Mouse (Mus musculus) hindbrain, embryonic 13.5 days (tissue): Measurements from ENCODE around the gene Galnt2. TPM values are rescaled to one million over a fixed set of nuclear protein-coding genes. Genes with fewer than 3 reads are reported as not detected.
A peak's percentile ranks its signal among the peaks of the same experiment; 100 is the strongest.

Source experiments
- ATAC-seq: fragments of 200-750 bp; cut with Nextera tagmentation; 2 replicates; pipeline ENCODE4 v1.8.0; 2017; ENCODE audit warnings: moderate TSS enrichment; ENCODE audit not compliant: low FRiP score
- H3K27ac ChIP-seq: fragments of 300-500 bp; sonication (generic); 2 replicates; pipeline ENCODE4 v1.5.1; 2015; ENCODE audit warnings: inconsistent platforms, mild to moderate bottlenecking, moderate library complexity
- H3K27me3 ChIP-seq: fragments of 300-500 bp; sonication (generic); 2 replicates; pipeline ENCODE4 v1.6.1; 2015; ENCODE audit warnings: mild to moderate bottlenecking, inconsistent platforms
- H3K36me3 ChIP-seq: fragments of 300-500 bp; sonication (generic); 2 replicates; pipeline ENCODE4 v1.6.1; 2015; ENCODE audit warnings: mild to moderate bottlenecking, inconsistent platforms
- H3K4me1 ChIP-seq: fragments of 300-500 bp; sonication (generic); replicated peaks from 2 replicates; pipeline ENCODE4 v1.6.1; 2015; ENCODE audit warnings: inconsistent platforms
- H3K4me2 ChIP-seq: fragments of 300-500 bp; sonication (generic); 2 replicates; pipeline ENCODE4 v1.6.1; 2015; ENCODE audit warnings: inconsistent platforms, mild to moderate bottlenecking, moderate library complexity
- H3K4me3 ChIP-seq: fragments of 300-500 bp; sonication (generic); 2 replicates; pipeline ENCODE4 v1.5.1; 2015; ENCODE audit warnings: mild to moderate bottlenecking, inconsistent platforms
- H3K9ac ChIP-seq: fragments of 300-500 bp; sonication (generic); 2 replicates; pipeline ENCODE4 v1.6.1; 2015; ENCODE audit warnings: mild to moderate bottlenecking, inconsistent platforms
- H3K9me3 ChIP-seq: fragments of 300-500 bp; sonication (generic); 2 replicates; pipeline ENCODE4 v1.6.1; 2016; ENCODE audit warnings: inconsistent platforms
- WGBS: fragments of 180-500 bp; shearing (Covaris S2); methylation state at CpG from one replicate; pipeline ENCODE4 v1.1.7; 2015; 5-methylcytosine and 5-hydroxymethylcytosine counted together
- polyA plus RNA-seq: library from polyadenylated mRNA; unstranded; fragments of >200 nt; fragmentation: Nextera tagmentation; extraction: Ambion mirVana; gene quantifications from 2 replicates; pipeline ENCODE4 v1.2.1, GENCODE M21; 2015

The Galnt2 gene
- polyA plus RNA-seq, 1 experiment from 2014 or later, result 49.9 TPM

DNA sequence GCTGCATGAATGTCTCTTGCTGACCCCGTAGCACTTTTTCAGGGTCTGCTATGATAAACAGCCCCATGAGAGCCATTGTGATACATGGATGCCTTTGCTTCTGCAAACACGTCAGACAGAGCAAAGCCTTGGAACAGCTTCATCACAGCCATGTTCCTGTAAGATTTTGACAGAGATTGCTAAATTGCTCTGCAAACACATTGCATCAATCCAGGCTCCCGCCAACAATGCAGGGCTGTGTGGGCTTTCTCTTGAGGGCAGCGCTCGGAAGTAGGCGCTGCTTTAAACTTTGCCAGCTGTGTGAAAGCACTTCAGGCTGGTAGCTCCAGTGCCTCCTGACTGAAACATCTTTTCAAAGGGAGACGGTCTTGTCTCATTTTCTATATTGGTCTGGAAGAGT is 30.8 kb upstream of the Galnt2 start:
- no peak for ATAC-seq
- Histone ChIP-seq H3K27me3 (no peaks in the 10 kb centered on the region), H3K4me3 (no peak overlapping the region), H3K9me3 (no peaks in the 10 kb centered on the region), H3K36me3 (no peaks in the 10 kb centered on the region), H3K4me2 (no peak overlapping the region), H3K27ac (0 out of 2 replicates have a peak overlapping the region, but pooled peaks have one; percentile 18), H3K9ac (no peak overlapping the region), H3K4me1 (peaks cover 25% of the 10 kb centered on the region)
- WGBS, result 44% methylated on average over 7 of the region's 7 CpGs

GRCm38 (mm10) chr8:124201706-124202105 is 29.5 kb upstream of the Galnt2 start:
- Histone ChIP-seq H3K4me2 (no peak overlapping the region), H3K36me3 (no peaks in the 10 kb centered on the region), H3K27me3 (no peaks in the 10 kb centered on the region), H3K4me1 (peaks cover 19% of the 10 kb centered on the region), H3K27ac (no peak overlapping the region), H3K9ac (no peak overlapping the region), H3K4me3 (no peak overlapping the region), H3K9me3 (no peaks in the 10 kb centered on the region)
- ATAC-seq, result no peak
- WGBS, result 87% methylated on average over 8 of the region's 8 CpGs

DNA sequence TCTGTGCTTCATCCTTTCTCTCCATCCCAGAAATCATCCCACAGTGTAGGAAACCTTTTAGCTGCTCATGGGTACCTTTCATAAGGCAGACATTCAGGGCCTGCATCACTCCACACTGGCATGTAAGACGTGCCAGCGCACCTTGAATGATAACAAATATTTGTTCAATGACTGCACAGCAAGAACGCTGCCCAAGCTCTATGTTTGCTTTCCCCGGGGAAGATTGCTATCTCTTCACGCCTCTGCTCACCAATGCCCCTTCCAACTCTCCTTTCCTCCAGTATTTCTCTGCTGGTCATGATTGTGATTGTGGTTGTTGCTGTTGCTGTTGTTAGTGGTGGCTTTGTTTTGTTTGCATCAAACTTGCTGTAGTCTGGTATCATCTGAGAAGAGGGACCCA is 28.3 kb upstream of the Galnt2 start:
- WGBS, result 82% methylated on average over 5 of the region's 5 CpGs
- Histone ChIP-seq H3K27ac (no peak overlapping the region), H3K27me3 (no peaks in the 10 kb centered on the region), H3K4me1 (peaks cover 19% of the 10 kb centered on the region; the same call in 1 of the 2 replicates), H3K9ac (no peak overlapping the region), H3K9me3 (no peaks in the 10 kb centered on the region), H3K4me2 (no peak overlapping the region), H3K4me3 (no peak overlapping the region), H3K36me3 (no peaks in the 10 kb centered on the region)
- ATAC-seq, result no peak

DNA sequence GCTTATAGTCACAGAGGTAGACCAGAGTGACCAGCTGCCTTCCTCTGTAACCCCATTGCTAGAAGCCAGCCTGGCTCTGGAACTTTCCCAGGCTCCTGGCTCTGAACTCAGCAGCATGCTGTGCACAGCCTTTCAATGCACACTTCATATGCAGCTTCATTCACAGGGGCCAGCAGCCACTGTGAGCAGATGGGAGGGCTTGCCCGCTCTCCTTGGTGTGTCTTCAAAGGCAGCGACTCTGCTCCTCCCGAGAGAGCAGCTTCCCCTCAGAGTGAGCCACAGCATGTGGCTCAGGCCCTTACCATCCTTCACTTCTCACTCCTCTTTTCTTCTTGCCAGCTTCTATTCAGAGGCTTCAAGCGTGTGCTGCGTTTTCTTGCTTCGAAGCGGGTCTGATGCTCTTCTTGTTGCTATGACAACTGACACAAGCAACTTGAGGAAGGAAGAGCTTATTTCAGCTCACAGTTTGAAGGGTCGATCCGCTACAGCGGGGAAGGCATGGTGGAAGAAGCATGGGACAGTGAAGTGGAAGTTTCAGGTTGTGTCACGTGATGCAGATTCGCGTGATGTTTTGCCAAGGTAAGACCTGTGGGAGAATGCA is 27.1 kb upstream of the Galnt2 start:
- Histone ChIP-seq H3K4me1 (peaks cover 19% of the 10 kb centered on the region; the same call in 1 of the 2 replicates), H3K9ac (no peak overlapping the region), H3K36me3 (no peaks in the 10 kb centered on the region), H3K27ac (no peak overlapping the region), H3K9me3 (no peaks in the 10 kb centered on the region), H3K27me3 (no peaks in the 10 kb centered on the region), H3K4me3 (no peak overlapping the region), H3K4me2 (no peak overlapping the region)
- ATAC-seq, result no peak
- 59% methylated on average over 13 of the region's 13 CpGs for WGBS

- H3K4me1 ChIP-seq, result no peaks in the 10 kb centered on the region
- 85% methylated on average over 2 of the region's 2 CpGs for WGBS
- no peak overlapping the region for H3K4me2 ChIP-seq
- no peak for ATAC-seq
- H3K9ac ChIP-seq, result no peak overlapping the region
- H3K27me3 ChIP-seq, result no peaks in the 10 kb centered on the region
- H3K4me3 ChIP-seq, result no peak overlapping the region
- no peaks in the 10 kb centered on the region for H3K36me3 ChIP-seq
- H3K9me3 ChIP-seq, result no peaks in the 10 kb centered on the region
- H3K27ac ChIP-seq, result no peak overlapping the region
Measured at GRCm38 (mm10) chr8:124212148-124212547, 19.0 kb upstream of the Galnt2 start.

- no peak for ATAC-seq
- H3K9ac ChIP-seq, result no peak overlapping the region
- H3K27ac ChIP-seq, result no peak overlapping the region
- H3K4me3 ChIP-seq, result no peak overlapping the region
- no peaks in the 10 kb centered on the region for H3K36me3 ChIP-seq
- no peaks in the 10 kb centered on the region for H3K4me1 ChIP-seq
- H3K9me3 ChIP-seq, result no peaks in the 10 kb centered on the region
- no peaks in the 10 kb centered on the region for H3K27me3 ChIP-seq
- H3K4me2 ChIP-seq, result no peak overlapping the region
Measured at GRCm38 (mm10) chr8:124216951-124217350, 14.2 kb upstream of the Galnt2 start.

GRCm38 (mm10) chr8:124229883-124230282 is 1.3 kb upstream of the Galnt2 start:
- no peaks in the 10 kb centered on the region for H3K36me3 ChIP-seq
- H3K27ac ChIP-seq, result no peak overlapping the region
- H3K9me3 ChIP-seq, result no peaks in the 10 kb centered on the region
- no peak overlapping the region for H3K4me3 ChIP-seq
- H3K9ac ChIP-seq, result no peak overlapping the region
- no peak for ATAC-seq
- no peak overlapping the region for H3K4me2 ChIP-seq
- peaks cover 31% of the 10 kb centered on the region for H3K4me1 ChIP-seq
- no peaks in the 10 kb centered on the region for H3K27me3 ChIP-seq
- WGBS, result 81% methylated on average over 2 of the region's 2 CpGs

DNA sequence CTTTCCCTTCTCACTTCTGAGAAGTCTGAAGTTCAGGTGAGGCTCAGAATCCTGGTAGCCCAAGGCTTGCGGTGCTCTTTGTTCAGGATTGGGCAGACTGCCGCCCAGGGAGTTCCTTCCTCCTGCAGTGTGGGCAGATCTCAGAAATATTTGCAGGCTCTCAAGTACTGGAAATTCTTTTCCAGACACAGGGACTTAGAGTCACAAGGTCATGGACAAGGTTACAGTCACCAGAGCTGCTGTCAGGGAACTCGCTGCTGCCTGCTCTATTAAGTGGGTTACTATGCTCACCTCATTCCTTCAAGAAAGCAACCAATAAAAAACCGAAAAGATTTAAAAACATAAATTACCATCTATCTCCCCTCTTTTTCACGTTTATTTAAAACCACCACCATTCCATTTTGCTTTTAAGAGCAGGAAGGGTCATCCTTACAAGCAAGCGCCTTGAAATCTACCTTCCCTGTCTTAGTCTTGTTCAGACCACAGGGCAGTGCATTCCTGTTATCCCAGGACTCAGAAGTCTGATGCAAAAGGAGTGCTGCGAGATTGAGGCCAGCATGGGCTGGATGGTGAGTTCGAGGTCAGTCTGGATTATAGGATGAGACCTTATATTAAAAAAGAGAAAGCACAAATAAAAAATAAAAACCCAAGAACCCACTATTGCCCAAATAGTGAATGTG is 555 bp upstream of the Galnt2 start:
- Histone ChIP-seq H3K4me2 (peak overlapping the region; percentile 98), H3K36me3 (no peaks in the 10 kb centered on the region), H3K4me1 (peaks cover 38% of the 10 kb centered on the region), H3K27ac (peak overlapping the region; percentile 81), H3K9ac (peak overlapping the region; percentile 93), H3K9me3 (no peaks in the 10 kb centered on the region), H3K4me3 (peak overlapping the region; percentile 91), H3K27me3 (no peaks in the 10 kb centered on the region)
- ATAC-seq, result no peak; the same call in 1 of the 2 replicates
- 57% methylated on average over 8 of the region's 8 CpGs for WGBS

DNA sequence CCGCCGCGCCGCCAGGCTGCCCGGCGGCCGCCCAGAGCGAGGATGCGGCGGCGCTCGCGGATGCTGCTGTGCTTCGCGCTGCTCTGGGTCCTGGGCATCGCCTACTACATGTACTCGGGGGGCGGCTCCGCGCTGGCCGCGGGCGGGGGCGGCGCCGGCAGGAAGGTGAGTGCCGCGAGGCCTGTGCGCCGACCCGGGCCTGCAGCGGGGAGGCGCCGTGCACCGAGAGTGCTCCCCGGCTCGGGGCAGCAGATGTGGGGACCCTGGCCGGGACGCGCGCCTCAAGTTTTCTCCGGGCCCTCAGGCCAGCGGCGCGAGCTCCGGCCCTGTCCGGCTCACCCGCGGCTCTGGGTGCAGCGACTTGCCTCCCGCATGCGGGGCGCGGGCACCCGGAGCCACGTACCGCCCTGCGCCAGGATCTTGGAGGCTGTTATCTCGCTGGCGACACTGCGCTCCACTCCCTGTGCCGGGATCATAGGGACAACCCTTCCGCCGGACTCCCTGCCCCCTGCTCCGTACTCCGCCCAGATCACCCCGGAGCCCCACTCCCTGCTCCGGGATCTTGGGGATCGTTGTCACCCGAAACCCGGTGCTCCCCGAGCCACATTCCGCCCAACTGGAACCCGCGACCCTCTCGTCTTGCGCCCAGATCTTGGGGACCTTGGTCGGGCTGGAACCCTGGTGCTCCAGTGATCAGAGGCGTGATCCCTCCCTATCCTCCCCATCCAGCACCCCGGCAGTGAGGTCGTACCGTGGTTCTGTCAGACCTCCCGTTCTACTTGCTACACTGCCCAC is 491 bp downstream of the Galnt2 start:
- Histone ChIP-seq H3K9ac (peak overlapping the region; percentile 93), H3K4me2 (peak overlapping the region; percentile 98), H3K4me1 (peaks cover 41% of the 10 kb centered on the region), H3K36me3 (no peaks in the 10 kb centered on the region), H3K27me3 (no peaks in the 10 kb centered on the region), H3K9me3 (no peaks in the 10 kb centered on the region), H3K27ac (peak overlapping the region; percentile 81), H3K4me3 (peak overlapping the region; percentile 91)
- peak; percentile 66 for ATAC-seq
- under 1% methylated on average over 74 of the region's 83 CpGs for WGBS

DNA sequence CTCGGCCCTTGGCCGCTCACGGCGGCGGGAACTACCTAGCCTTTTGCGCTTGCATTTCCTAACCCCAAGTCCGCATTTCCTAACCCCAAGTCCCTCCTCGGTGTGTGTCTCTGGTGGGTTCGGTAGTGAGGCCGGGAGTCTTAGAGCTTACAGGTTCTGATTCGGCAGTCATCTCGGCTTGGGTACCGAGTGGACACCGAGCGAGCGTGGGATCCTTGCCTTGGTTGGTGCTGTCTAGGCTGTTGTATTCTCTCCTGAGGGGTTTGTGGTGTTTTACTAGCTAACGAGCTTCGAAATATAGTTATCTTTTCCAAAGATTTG is 1.0 kb downstream of the Galnt2 start:
- peak overlapping the region; percentile 81; the same call in 1 of the 2 replicates for H3K27ac ChIP-seq
- WGBS, result 5% methylated on average over 18 of the region's 18 CpGs
- no peaks in the 10 kb centered on the region for H3K36me3 ChIP-seq
- H3K4me1 ChIP-seq, result peaks cover 45% of the 10 kb centered on the region
- no peak for ATAC-seq
- H3K4me2 ChIP-seq, result peak overlapping the region; percentile 98
- no peaks in the 10 kb centered on the region for H3K9me3 ChIP-seq
- peak overlapping the region; percentile 93 for H3K9ac ChIP-seq
- H3K27me3 ChIP-seq, result no peaks in the 10 kb centered on the region
- peak overlapping the region; percentile 91 for H3K4me3 ChIP-seq

DNA sequence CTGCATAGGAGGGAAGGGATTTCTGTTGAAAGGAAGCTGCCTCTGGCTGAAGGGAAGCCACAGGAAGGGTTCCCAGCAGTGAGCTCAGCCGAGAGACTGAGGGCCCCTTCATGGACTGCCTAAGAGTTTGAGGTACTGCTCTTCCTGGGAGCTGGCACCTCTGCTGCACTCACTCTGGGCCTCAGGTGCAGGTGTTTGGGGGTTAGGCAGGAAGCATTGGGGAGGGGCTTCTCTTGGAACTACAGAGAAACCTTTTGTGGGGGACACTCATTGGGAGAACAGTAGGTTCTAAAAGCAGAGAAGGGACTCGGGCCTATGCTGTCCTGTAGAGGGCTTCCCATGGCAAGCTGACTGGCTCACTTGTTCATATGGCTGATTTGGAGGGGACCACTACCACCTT is 3.3 kb downstream of the Galnt2 start:
- Histone ChIP-seq H3K36me3 (no peaks in the 10 kb centered on the region), H3K27ac (peak overlapping the region; percentile 68), H3K4me1 (peaks cover 63% of the 10 kb centered on the region), H3K4me3 (0 out of 2 replicates have a peak overlapping the region, but pooled peaks have one; percentile 3), H3K27me3 (no peaks in the 10 kb centered on the region), H3K9ac (peak overlapping the region; percentile 55), H3K4me2 (peak overlapping the region; percentile 98), H3K9me3 (no peaks in the 10 kb centered on the region)
- 45% methylated on average over 2 of the region's 2 CpGs for whole genome bisulfite sequencing
- ATAC-seq, result no peak

DNA sequence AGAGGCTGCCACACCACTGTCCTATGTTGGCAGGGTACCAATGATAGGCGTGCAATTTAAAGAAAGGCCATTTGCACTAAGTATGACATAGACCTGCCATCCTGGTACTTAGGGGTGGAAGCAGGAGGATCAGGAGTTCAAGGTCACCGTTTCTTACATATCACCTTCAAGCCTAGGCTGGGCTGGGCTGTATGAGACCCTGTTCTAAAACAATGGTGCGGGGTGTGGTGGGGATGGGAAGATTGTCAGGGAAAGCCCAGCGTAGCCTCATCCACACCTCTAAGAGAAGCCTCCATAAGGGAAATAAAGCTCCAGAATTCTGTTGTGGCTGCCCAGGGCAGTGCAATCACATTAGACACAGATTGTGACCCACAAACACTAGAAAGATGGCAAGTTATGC is 4.3 kb downstream of the Galnt2 start:
- Histone ChIP-seq H3K27me3 (no peaks in the 10 kb centered on the region), H3K9me3 (no peaks in the 10 kb centered on the region), H3K4me2 (no peak overlapping the region), H3K4me1 (peaks cover 73% of the 10 kb centered on the region), H3K27ac (no peak overlapping the region), H3K9ac (no peak overlapping the region), H3K4me3 (no peak overlapping the region), H3K36me3 (no peaks in the 10 kb centered on the region)
- 94% methylated on average over 4 of the region's 4 CpGs for WGBS
- ATAC-seq, result no peak
